Mouse (Mus musculus) adipose tissue, adult 10 weeks (tissue): ENCODE results near the gene Sec22a. TPM values are rescaled to one million over a fixed set of nuclear protein-coding genes. Genes with fewer than 3 reads are reported as not detected.

Source experiments
- polyA plus RNA-seq: library from polyadenylated mRNA; stranded (reverse); fragments of 350-450 nt; fragmentation: Illumina TruSeq; extraction: RNeasy Lipid Tissue Mini Kit (QIAGEN cat#74804); gene quantifications from one replicate; pipeline ENCODE4 v1.2.3, GENCODE M21; 2014; ENCODE audit warnings: low read depth, low replicate concordance

Sec22a gene
- polyA plus RNA-seq, result 21.8 TPM

DNA sequence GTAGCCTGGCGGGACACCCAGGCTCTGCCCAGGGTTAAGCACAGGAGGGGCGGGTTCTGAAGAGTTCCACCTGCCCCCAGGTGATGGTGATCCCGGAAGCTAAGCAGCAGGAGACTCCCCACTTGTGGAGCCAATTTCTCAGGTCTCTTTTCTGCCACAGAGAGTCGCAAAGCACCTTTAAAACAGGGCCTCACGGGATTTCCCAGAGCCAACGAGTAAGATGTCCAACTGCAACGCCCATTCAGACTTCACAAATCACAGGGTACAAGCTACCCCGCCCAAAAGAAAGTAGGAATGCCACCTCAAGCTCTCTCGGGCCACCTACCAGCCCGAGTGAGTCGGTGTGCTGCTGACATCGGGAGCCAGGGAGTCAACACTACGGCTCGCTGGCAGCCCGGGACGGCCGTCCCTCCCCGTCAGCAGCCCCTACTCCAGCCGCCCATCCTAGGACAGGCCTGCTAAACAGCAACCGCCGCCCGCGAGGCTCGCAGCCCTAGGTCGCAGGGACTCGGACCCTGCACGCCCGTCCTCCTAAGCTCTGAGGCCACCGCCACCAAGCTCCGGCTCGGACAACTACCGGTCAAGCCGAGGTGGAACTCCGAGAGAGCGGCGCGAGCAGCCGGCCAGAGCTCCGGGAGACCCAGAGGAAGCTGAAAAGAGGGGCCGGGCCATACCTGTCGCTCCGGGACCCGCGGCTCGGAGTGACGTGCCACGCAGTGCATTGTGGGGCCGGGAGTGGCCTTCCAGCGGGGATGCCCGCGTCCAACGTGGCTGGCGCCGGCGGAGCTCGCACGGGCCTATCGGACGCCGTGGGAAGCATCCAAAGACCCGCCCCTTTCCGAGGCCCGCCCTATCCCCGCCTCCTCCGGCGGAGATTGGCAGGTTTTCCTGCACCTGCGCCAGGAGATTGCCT lies at the start of gene Sec22a:
Sec22a (minus strand) TSS at position 769 of the 913 bp plus-strand sequence.

Other genes with a start within 250 kb of the Sec22a start
- 27.3 TPM for gene Adcy5, start 209.0 kb downstream of the Sec22a start, polyA plus RNA-seq
- 42.6 TPM for gene Pdia5, start 127.0 kb upstream of the Sec22a start, polyA plus RNA-seq
- gene Sema5b, start 177.2 kb upstream of the Sec22a start, polyA plus RNA-seq, result 4.5 TPM